Mouse (Mus musculus) myocyte (in vitro differentiated cells): ENCODE measurements around the gene N4bp2l1.

Source experiments
- CEBPB ChIP-seq: IDR thresholded peaks from 2 replicates; pipeline ENCODE4 v1.6.1; 2011; ENCODE audit warnings: mild to moderate bottlenecking, moderate library complexity; ENCODE audit not compliant: poor library complexity, insufficient read depth, severe bottlenecking
- MYOG ChIP-seq, 3 experiments: IDR thresholded peaks; one replicate each; pipeline ENCODE4 v1.6.1; 2011; ENCODE audit warnings: control low read depth in 2 of 3, low read depth in 2 of 3, mild to moderate bottlenecking in 2 of 3; ENCODE audit not compliant: insufficient read length in 2 of 3, control insufficient read depth in 1 of 3, insufficient read depth in 1 of 3
- POLR2A ChIP-seq: IDR thresholded peaks from one replicate; pipeline ENCODE4 v1.6.1; 2011; ENCODE audit warnings: low read depth, mild to moderate bottlenecking, control low read depth, moderate library complexity; ENCODE audit not compliant: insufficient read length

DNA sequence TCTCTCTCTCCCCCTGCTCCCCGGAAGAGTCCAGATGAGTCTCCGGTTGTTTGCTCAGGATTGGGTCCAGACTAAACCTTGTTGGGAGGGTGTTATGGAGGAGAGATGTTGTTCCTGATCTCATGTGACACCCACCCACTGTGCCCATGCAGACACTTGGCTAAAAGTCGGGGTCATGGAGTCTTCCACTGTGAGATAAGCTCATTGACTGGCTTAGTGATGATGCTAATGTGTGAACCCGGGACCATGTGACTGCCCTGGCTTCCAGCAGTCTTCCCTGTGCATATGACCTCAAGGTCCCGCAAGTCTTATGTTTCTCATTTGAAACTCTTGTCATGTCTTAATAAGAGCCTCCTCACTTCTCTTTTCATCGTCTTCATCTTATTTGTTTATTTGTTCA lies 15.8 kb downstream of the N4bp2l1 start:
- TF ChIP-seq POLR2A (no peak), CEBPB (no peak), MYOG (IDR thresholded peaks at IDR 0.05; ENCODE audit: control insufficient read depth in 1 of 3, insufficient read depth in 1 of 3, insufficient read length in 2 of 3, low read depth in 2 of 3) (no peak)
